Mouse (Mus musculus): ENCODE measurements around the gene Pwp2. TPM values are rescaled to one million over a fixed set of nuclear protein-coding genes. Genes with fewer than 3 reads are reported as not detected.

Pwp2 gene
- polyA plus RNA-seq, 1 experiment from 2014 or later = 27.1 TPM

DNA sequence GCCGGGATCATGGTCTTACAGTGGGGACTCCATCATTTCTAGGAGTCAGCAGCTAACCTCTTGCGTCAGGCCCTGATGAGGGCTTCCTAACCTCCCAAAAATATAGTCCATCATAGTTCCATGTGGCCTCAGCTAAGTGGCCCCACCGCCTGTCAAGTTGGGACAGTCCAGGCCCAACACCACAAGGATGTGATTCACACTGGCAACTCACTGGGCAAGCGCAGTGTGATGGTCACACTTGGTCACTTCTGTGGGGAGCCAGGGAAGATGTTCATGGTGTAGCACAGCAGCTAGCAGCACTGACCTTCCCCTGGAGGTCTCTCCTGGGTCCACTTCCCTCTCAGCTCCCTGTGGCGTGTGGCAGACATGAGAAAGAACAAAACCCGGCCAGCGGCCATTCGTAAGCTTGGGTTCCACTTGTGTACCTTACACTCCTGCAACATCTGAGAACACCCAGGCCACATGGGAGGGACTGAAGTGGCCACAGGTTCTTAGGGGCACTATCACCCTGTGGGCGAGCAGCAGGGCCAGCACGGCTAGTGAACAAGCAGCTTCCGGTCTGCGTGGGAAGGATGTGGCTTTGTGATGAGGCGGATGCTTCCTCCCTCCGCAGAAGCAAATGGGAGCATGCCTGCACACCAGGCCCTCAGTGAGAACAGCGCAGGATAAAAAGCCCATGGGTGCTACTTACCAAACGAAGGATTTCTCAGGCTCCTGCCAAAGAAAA lies 24.4 kb downstream of the Pwp2 start:
- H3K9me3 ChIP-seq = no peaks in the 10 kb centered on the region
- no peak overlapping the region for H3K4me2 ChIP-seq
- H3K36me3 ChIP-seq = peaks cover 47% of the 10 kb centered on the region
- WGBS = 88% methylated on average over 16 of the region's 16 CpGs
- H3K4me3 ChIP-seq (replicated peaks) = no peak overlapping the region
- no peak; the same call in 1 of the 2 replicates for ATAC-seq (ENCODE audit: insufficient number of reproducible peaks, insufficient read depth, low FRiP score, low TSS enrichment, low read depth)
- H3K9ac ChIP-seq (replicated peaks) = no peak overlapping the region
- H3K27me3 ChIP-seq = no peaks in the 10 kb centered on the region
- peaks cover 9% of the 10 kb centered on the region for H3K4me1 ChIP-seq (replicated peaks)
- H3K27ac ChIP-seq = no peak overlapping the region

DNA sequence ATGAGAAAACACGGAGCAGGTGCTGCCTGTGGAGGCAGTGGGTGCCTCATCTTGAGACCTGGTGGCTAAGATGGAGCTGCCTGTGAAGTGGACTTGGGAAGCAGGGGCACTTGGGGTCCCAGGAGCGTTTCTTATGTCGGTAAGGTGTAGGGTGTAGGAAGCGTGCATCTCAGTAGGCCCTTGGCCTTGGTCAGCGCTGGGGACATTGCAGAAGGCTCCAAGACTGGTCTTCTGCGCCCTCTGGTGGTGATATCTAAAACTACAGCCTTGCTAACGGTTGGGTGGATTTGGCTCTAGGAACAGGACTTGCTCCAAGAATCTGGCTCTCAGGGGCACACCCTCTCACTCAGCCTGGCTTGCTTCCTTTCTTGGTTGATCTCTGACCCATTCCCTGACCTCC lies 25.0 kb downstream of the Pwp2 start:
- ATAC-seq (ENCODE audit: insufficient number of reproducible peaks, insufficient read depth, low FRiP score, low TSS enrichment, low read depth) = peak; percentile 57
- Histone ChIP-seq H3K27me3 (no peaks in the 10 kb centered on the region), H3K36me3 (peaks cover 41% of the 10 kb centered on the region), H3K4me1 (replicated peaks) (peaks cover 9% of the 10 kb centered on the region), H3K9ac (replicated peaks) (no peak overlapping the region), H3K27ac (0 out of 2 replicates have a peak overlapping the region, but pooled peaks have one; percentile 13), H3K4me3 (replicated peaks) (peak overlapping the region; percentile 20), H3K9me3 (no peaks in the 10 kb centered on the region), H3K4me2 (peak overlapping the region; percentile 51)
- WGBS = under 1% methylated on average over 7 of the region's 7 CpGs

DNA sequence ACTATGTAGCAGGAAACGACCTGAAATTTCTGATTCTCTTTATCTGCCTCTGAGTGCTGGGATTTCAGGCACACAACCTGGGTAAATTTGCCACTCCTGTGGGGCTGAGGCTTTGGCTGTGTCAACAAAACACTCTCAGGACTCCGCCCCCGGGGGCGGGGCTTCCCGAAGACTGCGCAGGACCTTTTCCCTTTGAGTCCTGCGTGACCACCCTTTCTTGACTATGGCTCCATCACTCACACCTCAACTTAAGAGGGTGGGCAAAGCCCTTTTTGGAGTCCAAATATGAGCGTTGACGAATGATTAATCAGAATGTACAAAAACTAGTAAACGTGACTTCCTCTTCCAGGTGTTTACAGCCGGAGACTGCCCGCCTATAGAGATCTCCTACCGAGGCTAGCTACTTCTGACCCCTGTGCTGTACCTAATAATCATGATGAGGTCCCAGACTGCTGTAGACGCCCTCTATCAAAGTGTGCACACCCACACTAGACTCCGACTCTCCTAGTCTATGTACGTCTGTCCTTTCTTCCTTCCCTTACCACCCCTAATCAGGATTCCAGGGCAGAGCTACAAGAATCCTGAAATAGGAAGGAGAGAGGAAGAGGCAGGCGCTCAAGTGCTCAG lies 25.6 kb downstream of the Pwp2 start:
- Histone ChIP-seq H3K27ac (peak overlapping the region; percentile 13; the same call in 1 of the 2 replicates), H3K36me3 (peaks cover 35% of the 10 kb centered on the region), H3K4me1 (replicated peaks) (peaks cover 9% of the 10 kb centered on the region), H3K4me3 (replicated peaks) (peak overlapping the region; percentile 20), H3K9ac (replicated peaks) (no peak overlapping the region), H3K4me2 (peak overlapping the region; percentile 51), H3K9me3 (no peaks in the 10 kb centered on the region), H3K27me3 (no peaks in the 10 kb centered on the region)
- WGBS = 13% methylated on average over 17 of the region's 17 CpGs
- ATAC-seq (ENCODE audit: insufficient number of reproducible peaks, insufficient read depth, low FRiP score, low TSS enrichment, low read depth) = no peak

DNA sequence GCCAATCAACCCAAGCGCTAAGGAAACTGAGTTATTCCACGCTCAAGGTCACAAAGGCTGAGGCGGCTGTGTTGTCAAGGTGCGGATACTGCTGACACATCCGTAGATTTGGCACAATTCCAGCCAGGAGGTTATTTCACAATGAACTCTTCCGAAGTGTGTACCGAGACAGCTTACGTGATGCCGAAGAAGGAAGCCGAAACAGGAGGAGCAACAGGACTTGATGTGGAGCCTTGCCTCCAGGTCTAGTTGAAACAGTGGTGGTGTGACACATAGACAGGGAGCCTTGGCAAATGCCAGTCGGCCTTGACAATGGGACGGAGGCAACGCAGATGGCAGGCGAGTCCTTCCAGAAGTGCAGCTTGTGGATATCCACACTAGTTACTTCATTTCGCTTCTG lies 26.9 kb downstream of the Pwp2 start:
- no peak overlapping the region for H3K4me3 ChIP-seq (replicated peaks)
- no peaks in the 10 kb centered on the region for H3K9me3 ChIP-seq
- H3K4me1 ChIP-seq (replicated peaks) = peaks cover 9% of the 10 kb centered on the region
- ATAC-seq (ENCODE audit: insufficient number of reproducible peaks, insufficient read depth, low FRiP score, low TSS enrichment, low read depth) = no peak
- peaks cover 26% of the 10 kb centered on the region for H3K36me3 ChIP-seq
- no peaks in the 10 kb centered on the region; the same call in 1 of the 2 replicates for H3K27me3 ChIP-seq
- H3K4me2 ChIP-seq = no peak overlapping the region
- no peak overlapping the region for H3K27ac ChIP-seq
- no peak overlapping the region for H3K9ac ChIP-seq (replicated peaks)
- 91% methylated on average over 15 of the region's 15 CpGs for WGBS

DNA sequence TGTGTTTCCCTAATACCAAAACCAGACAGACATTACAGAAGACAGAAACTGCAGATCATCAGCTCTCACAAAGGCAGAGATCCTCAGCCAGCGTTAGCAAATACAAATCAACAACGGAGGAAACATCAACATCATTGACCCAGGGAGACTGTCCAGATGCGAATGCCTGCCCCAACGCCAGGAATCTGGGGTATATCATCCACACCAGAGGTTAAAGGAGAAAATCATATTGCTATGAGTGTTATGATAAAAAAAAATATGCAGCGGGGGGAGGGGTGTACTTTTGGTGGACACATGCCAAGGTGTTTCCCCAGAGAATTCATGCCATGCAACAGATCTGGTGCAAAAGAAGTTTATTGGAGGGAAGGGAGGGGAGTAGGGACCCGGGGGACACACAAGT lies 28.0 kb downstream of the Pwp2 start:
- no peak overlapping the region for H3K4me2 ChIP-seq
- peaks cover 15% of the 10 kb centered on the region for H3K36me3 ChIP-seq
- peaks cover 9% of the 10 kb centered on the region for H3K4me1 ChIP-seq (replicated peaks)
- H3K27me3 ChIP-seq = no peaks in the 10 kb centered on the region; the same call in 1 of the 2 replicates
- no peak overlapping the region for H3K4me3 ChIP-seq (replicated peaks)
- H3K27ac ChIP-seq = no peak overlapping the region
- no peak for ATAC-seq (ENCODE audit: insufficient number of reproducible peaks, insufficient read depth, low FRiP score, low TSS enrichment, low read depth)
- no peak overlapping the region for H3K9ac ChIP-seq (replicated peaks)
- H3K9me3 ChIP-seq = no peaks in the 10 kb centered on the region
- WGBS = 79% methylated on average over 6 of the region's 6 CpGs

DNA sequence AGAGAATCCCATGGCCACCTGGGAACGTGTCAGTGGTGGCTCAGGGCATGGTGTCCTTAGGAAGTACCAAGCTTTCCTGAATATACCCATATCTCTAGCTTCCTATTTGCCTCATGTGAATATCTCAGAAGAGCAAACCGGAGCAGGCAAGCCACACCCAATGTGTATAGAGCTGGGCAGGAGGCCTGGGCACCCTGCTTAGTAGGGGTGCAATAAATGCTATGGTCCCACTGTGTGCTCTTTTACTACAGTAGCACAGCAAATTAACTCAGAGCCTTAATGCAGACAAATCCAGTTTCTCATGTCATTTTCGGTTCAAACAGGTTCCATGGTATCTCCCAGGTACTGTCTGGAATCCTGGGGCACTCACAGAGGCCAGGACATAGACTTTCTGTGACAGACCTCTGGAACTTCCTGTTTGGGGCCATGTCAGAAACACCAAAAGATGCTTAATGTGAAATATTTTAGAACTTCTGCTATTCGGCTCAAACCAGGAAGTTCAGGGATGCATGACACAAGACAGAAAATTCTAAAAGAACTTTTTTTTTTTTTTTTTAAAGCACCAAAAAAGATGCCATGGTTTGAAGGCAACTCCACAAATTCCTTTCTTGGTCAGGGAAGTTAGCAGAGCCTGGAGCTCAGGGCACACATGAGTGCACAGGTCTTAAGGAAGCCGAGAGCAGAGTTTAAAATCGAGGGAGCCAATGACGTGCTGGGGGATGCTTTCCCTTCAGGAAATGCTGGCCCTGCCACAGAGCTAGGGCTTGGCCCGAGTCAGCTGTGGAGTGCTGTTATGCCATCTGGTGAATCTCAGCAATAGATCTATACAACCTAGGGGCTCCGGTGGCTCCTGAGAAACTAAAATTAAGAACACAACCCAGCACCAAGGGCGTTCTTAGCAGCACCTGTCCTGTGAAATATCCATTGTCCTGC lies 35.8 kb downstream of the Pwp2 start:
- Histone ChIP-seq H3K27ac (no peak overlapping the region), H3K9me3 (no peaks in the 10 kb centered on the region), H3K4me1 (replicated peaks) (no peaks in the 10 kb centered on the region), H3K36me3 (no peaks in the 10 kb centered on the region), H3K9ac (replicated peaks) (no peak overlapping the region), H3K4me3 (replicated peaks) (no peak overlapping the region), H3K4me2 (no peak overlapping the region), H3K27me3 (no peaks in the 10 kb centered on the region; the same call in 1 of the 2 replicates)
- WGBS = 66% methylated on average over 10 of the region's 10 CpGs
- no peak for ATAC-seq (ENCODE audit: insufficient number of reproducible peaks, insufficient read depth, low FRiP score, low TSS enrichment, low read depth)

DNA sequence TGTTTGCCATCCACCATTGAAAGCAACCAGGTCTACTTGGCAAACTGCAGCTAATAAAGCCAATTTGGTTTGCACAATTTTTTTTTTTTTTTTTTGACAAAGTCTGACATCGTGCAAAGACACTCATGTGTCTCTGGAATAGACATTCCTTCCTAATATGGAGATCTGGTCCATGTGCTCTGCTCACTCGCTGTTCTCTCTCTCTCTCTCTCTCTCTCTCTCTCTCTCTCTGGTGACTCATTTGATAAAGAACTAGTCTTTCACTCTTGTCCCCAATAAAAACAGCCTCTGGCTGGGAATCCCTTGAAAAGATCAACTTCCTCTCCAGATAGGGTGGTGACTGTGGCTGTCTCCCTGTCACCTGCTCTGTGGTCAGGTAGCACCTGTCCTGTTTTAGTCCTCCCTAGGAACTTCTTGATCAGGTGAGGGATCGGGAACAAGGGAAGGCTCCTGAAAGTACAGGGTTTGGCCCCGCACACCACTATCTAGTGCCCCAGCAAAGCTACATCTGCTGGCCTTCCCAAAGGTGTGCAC lies 37.0 kb downstream of the Pwp2 start:
- no peaks in the 10 kb centered on the region for H3K27me3 ChIP-seq
- H3K36me3 ChIP-seq = no peaks in the 10 kb centered on the region
- ATAC-seq (ENCODE audit: insufficient number of reproducible peaks, insufficient read depth, low FRiP score, low TSS enrichment, low read depth) = no peak
- no peak overlapping the region for H3K4me3 ChIP-seq (replicated peaks)
- WGBS = 76% methylated on average over 4 of the region's 4 CpGs
- no peak overlapping the region for H3K4me2 ChIP-seq
- H3K9ac ChIP-seq (replicated peaks) = no peak overlapping the region
- no peaks in the 10 kb centered on the region for H3K4me1 ChIP-seq (replicated peaks)
- H3K9me3 ChIP-seq = no peaks in the 10 kb centered on the region
- no peak overlapping the region for H3K27ac ChIP-seq

DNA sequence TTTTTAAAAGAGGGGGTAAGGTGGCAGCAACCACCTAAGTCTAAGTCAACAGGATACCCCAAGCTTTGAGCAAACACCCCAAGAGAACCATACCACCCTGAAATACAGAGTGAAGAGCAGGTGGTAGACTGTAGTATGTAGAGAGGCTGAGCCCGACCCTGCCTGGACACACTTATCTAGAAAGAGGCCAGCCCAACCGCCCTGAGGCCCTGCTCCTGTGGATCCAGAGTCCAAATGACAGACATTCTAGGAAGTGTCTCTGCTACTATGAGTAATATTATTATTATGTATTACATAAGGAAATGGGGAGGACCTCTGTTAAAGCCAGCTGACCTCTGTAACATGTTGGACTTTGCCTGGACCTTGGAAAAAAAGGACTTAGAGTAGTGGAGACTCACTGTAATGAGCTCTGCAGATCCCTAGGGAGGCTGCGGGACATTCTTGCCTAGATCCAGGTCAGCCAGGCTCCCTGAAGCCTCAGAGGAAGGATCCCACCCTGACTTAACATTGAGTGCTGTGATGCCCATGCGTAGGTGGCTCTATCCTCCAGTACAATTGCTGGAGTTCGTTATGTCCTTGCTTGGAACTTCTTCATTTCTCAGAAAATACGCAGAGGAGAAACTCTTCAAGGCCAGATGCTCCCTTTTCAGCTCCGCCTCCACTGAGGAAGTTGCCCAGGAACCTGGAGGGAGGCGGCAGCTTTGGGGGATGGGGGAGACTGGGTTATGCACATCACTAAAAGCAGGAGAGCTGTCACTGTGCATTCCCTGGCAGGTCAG lies 41.0 kb downstream of the Pwp2 start:
- no peak overlapping the region for H3K4me2 ChIP-seq
- no peaks in the 10 kb centered on the region for H3K9me3 ChIP-seq
- H3K36me3 ChIP-seq = no peaks in the 10 kb centered on the region
- H3K27me3 ChIP-seq = no peaks in the 10 kb centered on the region
- H3K9ac ChIP-seq (replicated peaks) = no peak overlapping the region
- no peak overlapping the region for H3K27ac ChIP-seq
- H3K4me3 ChIP-seq (replicated peaks) = no peak overlapping the region
- no peak for ATAC-seq (ENCODE audit: insufficient number of reproducible peaks, insufficient read depth, low FRiP score, low TSS enrichment, low read depth)
- H3K4me1 ChIP-seq (replicated peaks) = 0 out of 2 replicates have a peak, but pooled peaks cover 5% of the 10 kb centered on the region
- 39% methylated on average over 8 of the region's 8 CpGs for WGBS

DNA sequence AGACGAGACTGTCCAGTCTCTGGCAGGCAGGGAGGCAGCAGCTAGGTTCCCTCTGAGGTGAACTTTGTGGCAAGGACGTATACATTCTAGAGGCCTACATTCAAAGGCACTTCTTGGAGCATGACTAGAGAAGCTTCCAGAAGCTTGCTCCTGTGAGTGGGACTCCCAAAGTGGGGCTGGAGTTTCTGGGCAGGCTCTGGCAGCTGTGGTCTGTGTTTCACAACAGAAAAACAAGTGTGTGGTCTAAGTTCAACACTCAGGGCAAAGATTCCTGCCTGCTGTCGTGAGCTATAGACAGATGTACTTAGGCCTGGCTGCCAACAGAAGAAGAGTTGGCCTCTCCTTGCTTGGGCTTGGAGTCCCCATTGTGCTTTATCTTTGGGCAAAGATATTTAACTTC lies 44.1 kb downstream of the Pwp2 start:
- Histone ChIP-seq H3K9me3 (no peaks in the 10 kb centered on the region), H3K4me2 (no peak overlapping the region), H3K36me3 (no peaks in the 10 kb centered on the region), H3K27me3 (no peaks in the 10 kb centered on the region), H3K27ac (no peak overlapping the region), H3K9ac (replicated peaks) (no peak overlapping the region), H3K4me3 (replicated peaks) (no peak overlapping the region), H3K4me1 (replicated peaks) (0 out of 2 replicates have a peak, but pooled peaks cover 8% of the 10 kb centered on the region)
- WGBS = 74% methylated on average over 3 of the region's 3 CpGs
- ATAC-seq (ENCODE audit: insufficient number of reproducible peaks, insufficient read depth, low FRiP score, low TSS enrichment, low read depth) = no peak

DNA sequence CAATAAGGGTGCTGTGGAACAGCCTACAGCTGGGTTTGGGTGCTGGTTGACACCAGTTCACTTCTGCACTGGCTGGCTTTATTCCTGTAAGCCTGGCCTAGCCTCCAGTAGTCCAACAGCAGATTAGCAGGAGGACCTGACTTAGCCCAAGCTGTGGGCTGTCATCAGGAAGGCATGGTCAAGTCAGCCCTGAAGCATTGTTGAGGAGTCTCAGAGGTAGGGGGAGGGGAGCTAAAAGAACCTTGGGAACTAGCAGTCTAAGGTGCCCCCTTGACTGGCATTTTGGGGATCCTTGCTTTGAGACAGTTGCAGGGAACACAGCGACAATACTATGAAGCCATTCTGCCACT lies 44.7 kb downstream of the Pwp2 start:
- Histone ChIP-seq H3K36me3 (no peaks in the 10 kb centered on the region), H3K4me1 (replicated peaks) (peaks cover 12% of the 10 kb centered on the region), H3K9ac (replicated peaks) (no peak overlapping the region), H3K27me3 (no peaks in the 10 kb centered on the region), H3K4me2 (no peak overlapping the region), H3K9me3 (no peaks in the 10 kb centered on the region), H3K4me3 (replicated peaks) (no peak overlapping the region), H3K27ac (no peak overlapping the region)
- ATAC-seq (ENCODE audit: insufficient number of reproducible peaks, insufficient read depth, low FRiP score, low TSS enrichment, low read depth) = no peak
- 95% methylated on average over 1 of the region's 1 CpGs for WGBS

Data from limb, embryonic 12.5 days (tissue).